Mouse (Mus musculus): ENCODE measurements around the gene Atp2c2. TPM values are rescaled to one million over a fixed set of nuclear protein-coding genes. Genes with fewer than 3 reads are reported as not detected.

The Atp2c2 gene
- total and polyA plus RNA-seq, 3 experiments, result 0.27 to 0.58 TPM; not detected in 1

GRCm38 (mm10) chr8:119755238-119756146, 55.7 kb downstream of the Atp2c2 start:
- DNase-seq (ENCODE audit: low read depth, low spot score), result no peak
- Histone ChIP-seq H3K4me1 (ENCODE audit: control insufficient read depth in 1 of 2, insufficient read depth in 2 of 2, low read length in 2 of 2) (peaks cover 0 to 6% of the 10 kb centered on the region in 2 experiments; a peak in 1 of 4 replicates), H3K27me3 (ENCODE audit: control insufficient read depth in 1 of 2, insufficient read depth in 2 of 2, low read length in 2 of 2) (no peaks in the 10 kb centered on the region; a peak in 1 of 4 replicates), H3K9ac (ENCODE audit: control insufficient read depth, low read depth, low read length, poor library complexity, severe bottlenecking) (peak overlapping the region; percentile 5; the same call in 1 of the 2 replicates), H3K4me3 (ENCODE audit: control insufficient read depth in 1 of 2, insufficient read depth in 1 of 2, low read depth in 2 of 2, low read length in 2 of 2) (peak overlapping the region; percentile 38 to 40; a peak in 3 of 4 replicates), H3K79me2 (ENCODE audit: control insufficient read depth, insufficient read depth, low read length, poor library complexity) (no peaks in the 10 kb centered on the region), H3K36me3 (ENCODE audit: control insufficient read depth in 1 of 2, insufficient read depth in 2 of 2, low read length in 2 of 2) (peaks cover 0 to 2% of the 10 kb centered on the region in 2 experiments; a peak in 1 of 4 replicates), H3K27ac (ENCODE audit: control insufficient read depth, low read depth, low read length) (no peak overlapping the region), H3K9me3 (replicated peaks; ENCODE audit: insufficient read depth, low read length) (no peaks in the 10 kb centered on the region)
- TF ChIP-seq KAT2A (conservative IDR thresholded peaks at IDR 0.05; ENCODE audit: low read depth, low read length) (no peak), NRF1 (IDR thresholded peaks at IDR 0.05; ENCODE audit: insufficient read depth, low read depth, low read length, poor library complexity, severe bottlenecking) (0 out of 2 replicates have a peak, but pooled peaks have one; percentile 28)

DNA sequence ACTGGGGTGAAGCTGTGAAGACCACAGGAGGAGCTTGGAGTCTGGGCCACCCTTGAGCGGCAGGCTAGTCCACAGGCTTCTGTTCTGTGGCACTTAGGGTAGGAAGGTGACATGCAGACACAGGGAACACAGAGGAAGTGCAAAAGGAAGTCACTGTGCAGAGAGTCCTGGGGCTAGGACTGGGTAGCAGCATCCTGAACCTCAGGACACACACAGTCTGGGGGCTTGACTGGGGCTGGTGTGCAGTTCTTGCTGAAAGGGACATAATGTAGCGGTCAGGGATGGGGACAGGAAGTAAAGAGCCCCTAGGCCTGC, 56.3 kb downstream of the Atp2c2 start:
- Histone ChIP-seq H3K36me3 (ENCODE audit: control insufficient read depth in 1 of 2, insufficient read depth in 2 of 2, low read length in 2 of 2) (peaks cover 0 to 2% of the 10 kb centered on the region in 2 experiments; a peak in 1 of 4 replicates), H3K27ac (ENCODE audit: control insufficient read depth, low read depth, low read length) (no peak overlapping the region), H3K4me1 (ENCODE audit: control insufficient read depth in 1 of 2, insufficient read depth in 2 of 2, low read length in 2 of 2) (peaks cover 0 to 9% of the 10 kb centered on the region in 2 experiments; a peak in 2 of 4 replicates), H3K9ac (ENCODE audit: control insufficient read depth, low read depth, low read length, poor library complexity, severe bottlenecking) (peak overlapping the region; percentile 5; the same call in 1 of the 2 replicates), H3K4me3 (ENCODE audit: control insufficient read depth in 1 of 2, insufficient read depth in 1 of 2, low read depth in 2 of 2, low read length in 2 of 2) (peak overlapping the region in 1 of 2 experiments; percentile 40; a peak in 1 of 4 replicates), H3K27me3 (ENCODE audit: control insufficient read depth in 1 of 2, insufficient read depth in 2 of 2, low read length in 2 of 2) (no peaks in the 10 kb centered on the region; a peak in 1 of 4 replicates), H3K9me3 (replicated peaks; ENCODE audit: insufficient read depth, low read length) (no peaks in the 10 kb centered on the region), H3K79me2 (ENCODE audit: control insufficient read depth, insufficient read depth, low read length, poor library complexity) (no peaks in the 10 kb centered on the region)
- no peak for DNase-seq (ENCODE audit: low read depth, low spot score)
- TF ChIP-seq HCFC1 (IDR thresholded peaks at IDR 0.05; ENCODE audit: low read depth, low read length) (no peak), SIN3A (IDR thresholded peaks at IDR 0.05; ENCODE audit: low read length) (no peak), ETS1 (IDR thresholded peaks at IDR 0.05; ENCODE audit: low read depth, low read length) (no peak), NRF1 (IDR thresholded peaks at IDR 0.05; ENCODE audit: insufficient read depth, low read depth, low read length, poor library complexity, severe bottlenecking) (no peak), MAX (IDR thresholded peaks at IDR 0.05; ENCODE audit: low read length) (no peak), JUND (IDR thresholded peaks at IDR 0.05; ENCODE audit: low read depth, low read length) (no peak), SMC3 (IDR thresholded peaks at IDR 0.05; ENCODE audit: low read depth, low read length) (no peak), USF2 (IDR thresholded peaks at IDR 0.05; ENCODE audit: borderline replicate concordance in 1 of 2, insufficient read depth in 1 of 2, low read depth in 1 of 2, low read length in 2 of 2) (no peak)

DNA sequence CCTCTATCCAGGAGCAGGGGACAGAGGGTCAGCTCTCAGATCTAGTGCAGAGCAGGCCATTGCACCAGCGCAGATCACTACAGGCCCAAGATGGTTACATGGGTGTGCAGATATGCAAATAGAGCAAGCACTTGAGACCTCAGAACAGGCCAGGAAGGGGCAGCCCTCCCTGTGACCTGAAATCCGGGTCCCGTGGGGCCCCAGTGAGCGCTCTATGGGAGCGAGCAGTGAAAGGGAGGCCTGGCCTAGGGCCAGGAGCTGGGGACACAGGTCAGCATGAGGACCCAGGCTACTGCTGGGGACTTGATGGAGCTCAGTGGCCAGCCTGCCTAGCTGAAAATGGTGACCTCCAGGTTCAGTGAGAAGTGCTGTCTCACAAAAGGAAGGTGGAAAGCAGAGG, 56.7 kb downstream of the Atp2c2 start:
- peaks cover 2 to 14% of the 10 kb centered on the region in 2 experiments; a peak in 3 of 4 replicates for H3K4me1 ChIP-seq (ENCODE audit: control insufficient read depth in 1 of 2, insufficient read depth in 2 of 2, low read length in 2 of 2)
- no peak overlapping the region for H3K27ac ChIP-seq (ENCODE audit: control insufficient read depth, low read depth, low read length)
- H3K36me3 ChIP-seq (ENCODE audit: control insufficient read depth in 1 of 2, insufficient read depth in 2 of 2, low read length in 2 of 2), result peaks cover 0 to 2% of the 10 kb centered on the region in 2 experiments; a peak in 1 of 4 replicates
- H3K9me3 ChIP-seq (replicated peaks; ENCODE audit: insufficient read depth, low read length), result no peaks in the 10 kb centered on the region
- H3K4me3 ChIP-seq (ENCODE audit: control insufficient read depth in 1 of 2, insufficient read depth in 1 of 2, low read depth in 2 of 2, low read length in 2 of 2), result no peak overlapping the region
- H3K79me2 ChIP-seq (ENCODE audit: control insufficient read depth, insufficient read depth, low read length, poor library complexity), result no peaks in the 10 kb centered on the region
- no peak overlapping the region for H3K9ac ChIP-seq (ENCODE audit: control insufficient read depth, low read depth, low read length, poor library complexity, severe bottlenecking)
- no peak for DNase-seq (ENCODE audit: low read depth, low spot score)
- TF ChIP-seq POLR2AphosphoS5 (IDR thresholded peaks at IDR 0.05; ENCODE audit: borderline replicate concordance, low read depth, low read length), result no peak
- TF ChIP-seq JUND (IDR thresholded peaks at IDR 0.05; ENCODE audit: low read depth, low read length), result no peak
- TF ChIP-seq MYB (IDR thresholded peaks at IDR 0.05; ENCODE audit: low read depth, low read length), result no peak
- no peak for TF ChIP-seq ELF1 (IDR thresholded peaks at IDR 0.05; ENCODE audit: low read depth, low read length)
- no peak for TF ChIP-seq ZNF384 (IDR thresholded peaks at IDR 0.05; ENCODE audit: low read depth, low read length)
- no peak for TF ChIP-seq BHLHE40 (IDR thresholded peaks at IDR 0.05; ENCODE audit: borderline replicate concordance, low read depth, low read length)
- TF ChIP-seq GABPA (IDR thresholded peaks at IDR 0.05; ENCODE audit: low read depth, low read length), result no peak
- TF ChIP-seq TCF12 (IDR thresholded peaks at IDR 0.05; ENCODE audit: low read depth, low read length), result no peak
- TF ChIP-seq TAL1 (IDR thresholded peaks at IDR 0.05; ENCODE audit: low read length), result no peak
- TF ChIP-seq RCOR1 (IDR thresholded peaks at IDR 0.05; ENCODE audit: low read depth, low read length), result no peak
- H3K27me3 ChIP-seq (ENCODE audit: control insufficient read depth in 1 of 2, insufficient read depth in 2 of 2, low read length in 2 of 2), result no peaks in the 10 kb centered on the region; a peak in 1 of 4 replicates
